Mouse (Mus musculus): Measurements from ENCODE around the gene Tfdp2.

The Tfdp2 gene

DNA sequence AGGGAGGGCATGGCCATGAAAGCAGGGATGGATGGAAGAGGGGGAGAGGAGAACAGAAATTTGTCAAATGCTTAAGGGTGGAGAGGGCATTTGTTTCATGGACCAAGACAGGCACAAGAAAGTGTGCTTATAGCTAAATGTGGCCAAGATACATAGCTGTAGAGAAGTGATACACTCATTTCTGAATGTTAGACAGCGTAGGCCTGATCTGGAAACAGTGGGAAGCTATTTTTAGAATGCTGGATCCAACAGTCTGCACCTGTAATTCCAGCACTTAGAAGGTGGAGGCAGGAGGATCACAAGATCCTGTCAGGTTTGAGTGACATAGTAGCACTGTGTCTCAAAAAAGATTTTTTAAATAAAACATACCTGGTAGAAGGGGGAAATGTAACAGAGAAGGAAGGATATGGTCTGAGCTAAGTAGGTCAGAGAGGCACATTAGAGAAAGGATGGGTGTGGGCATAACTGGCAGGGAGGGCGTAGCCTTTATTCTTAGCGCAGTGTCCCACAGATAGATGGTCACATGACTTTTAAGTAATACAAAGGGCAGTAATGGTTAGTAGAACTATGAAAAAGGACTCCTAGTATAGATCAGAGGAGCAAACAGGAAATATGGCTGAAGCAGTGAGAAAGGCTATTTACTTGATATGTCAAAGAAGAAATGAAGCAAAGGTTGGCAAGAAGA, 103.4 kb downstream of the Tfdp2 start:
- in situ Hi-C loops (cut with MboI) = no loop called here

DNA sequence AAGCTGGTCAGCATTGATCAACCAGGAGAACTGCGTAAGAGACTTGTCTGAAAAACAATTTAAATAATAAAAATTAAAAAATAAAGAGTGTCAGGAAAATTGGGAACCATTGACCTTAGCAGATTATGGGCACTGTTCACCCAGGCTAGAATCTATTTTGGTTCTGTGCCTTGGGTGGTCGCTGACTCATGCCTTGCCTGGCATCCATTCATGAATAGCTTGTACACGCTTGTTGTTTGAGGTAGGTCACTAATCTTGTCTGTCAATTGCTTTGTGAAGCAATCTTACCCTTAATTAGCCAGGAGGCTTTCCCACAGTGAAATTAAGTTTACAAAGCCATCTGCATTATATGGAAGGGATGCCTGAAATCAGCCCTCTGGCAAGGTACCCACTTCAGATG, 112.7 kb downstream of the Tfdp2 start:
- in situ Hi-C loops (cut with MboI) = no loop called here

DNA sequence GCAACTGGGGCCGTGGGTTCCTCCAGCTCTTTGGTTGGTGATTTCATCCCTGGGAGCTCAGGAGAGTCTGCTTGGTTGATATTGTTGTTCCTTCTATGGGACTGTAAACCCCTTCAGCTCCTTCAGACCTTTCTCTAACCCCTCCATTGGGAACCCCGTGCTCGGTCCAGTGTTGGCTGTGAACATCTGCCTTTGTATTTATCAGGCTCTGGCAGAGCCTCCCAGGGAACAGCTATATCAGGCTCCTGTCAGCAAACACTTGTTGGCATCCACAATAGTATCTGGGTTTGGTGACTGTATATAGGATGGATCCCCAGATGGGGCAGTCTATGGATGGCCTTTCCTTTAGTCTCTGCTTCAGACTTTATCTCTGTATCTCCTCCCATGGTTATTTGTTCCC, 116.0 kb downstream of the Tfdp2 start:
- in situ Hi-C loops (cut with MboI) = no loop called here

DNA sequence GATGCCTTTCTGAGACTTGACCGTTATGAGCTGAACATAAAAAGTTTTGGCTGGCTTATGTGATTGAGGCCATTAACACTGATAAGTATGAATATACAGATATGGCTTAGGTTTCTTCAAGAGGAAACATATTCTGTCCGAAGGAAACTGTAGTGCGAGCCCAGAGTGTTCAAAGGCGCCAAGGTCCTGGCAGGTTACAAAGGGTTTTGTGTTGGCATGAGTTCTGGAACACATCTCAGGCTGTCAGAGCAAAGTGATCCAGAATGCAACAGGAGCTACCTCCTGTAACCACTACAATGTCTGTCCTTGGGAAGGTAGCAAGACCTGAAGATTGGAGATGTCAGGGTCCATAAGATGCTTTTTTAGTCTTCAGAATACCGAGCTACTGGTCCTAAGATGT, 123.3 kb downstream of the Tfdp2 start:
- in situ Hi-C loops (cut with MboI) = no loop called here

DNA sequence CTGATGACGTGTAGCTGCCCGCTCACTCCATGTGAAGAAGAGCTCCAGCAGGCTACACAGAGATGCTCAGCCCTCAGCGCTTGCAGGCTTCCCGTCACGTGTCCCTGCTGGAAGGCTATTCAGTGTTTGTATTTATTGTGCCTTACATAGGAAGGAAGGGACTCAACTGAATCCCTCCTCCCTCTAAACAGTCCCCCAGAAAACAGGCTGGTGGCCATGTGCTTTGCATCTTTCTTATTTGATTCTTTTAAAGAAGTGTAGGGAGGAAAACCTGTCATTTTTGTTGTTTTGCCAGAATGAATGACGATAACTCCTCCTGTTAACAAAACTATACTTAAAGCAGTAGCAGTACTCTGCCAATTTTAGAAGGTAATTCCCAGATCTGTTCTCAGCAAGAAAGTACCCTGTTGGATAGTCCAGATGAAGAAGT, 124.5 kb downstream of the Tfdp2 start:
- in situ Hi-C loops (cut with MboI) = no loop called here

DNA sequence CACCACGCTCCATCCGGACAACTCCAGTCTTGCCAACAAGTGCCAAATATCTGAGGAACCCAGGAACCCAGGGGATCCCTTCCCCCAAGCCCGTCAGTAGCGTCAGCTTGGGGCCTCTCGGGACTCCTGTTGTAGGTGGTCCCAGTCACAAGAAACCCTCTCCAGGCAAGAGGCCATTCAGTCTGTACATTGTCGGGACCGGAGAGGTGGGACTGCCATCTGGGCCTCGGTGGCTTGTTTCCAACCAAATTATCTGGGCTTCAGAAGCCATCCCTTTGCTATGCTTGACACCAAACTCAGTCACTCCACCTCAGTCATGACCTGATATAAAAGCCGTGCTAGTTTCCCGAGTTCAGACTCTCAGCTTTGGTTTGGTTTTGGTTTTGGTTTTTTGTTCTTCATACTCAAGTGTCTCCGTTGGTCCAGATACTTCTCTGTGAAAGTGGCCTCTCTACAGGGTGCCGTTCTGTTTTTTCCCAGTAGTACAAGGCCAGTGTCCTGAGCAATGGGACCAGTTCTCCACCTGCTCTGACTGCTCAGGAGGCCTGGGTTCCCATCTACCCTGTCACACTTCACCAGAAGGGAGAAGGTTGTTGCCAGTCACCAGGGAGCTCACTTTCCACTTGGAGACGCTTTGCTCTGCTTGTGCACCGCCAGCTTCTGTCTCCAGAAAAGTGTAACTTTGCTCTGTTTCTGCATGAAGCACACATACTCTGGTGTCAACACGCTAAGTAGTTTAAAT, 126.5 kb downstream of the Tfdp2 start:
- in situ Hi-C loops (cut with MboI) = no loop called here

DNA sequence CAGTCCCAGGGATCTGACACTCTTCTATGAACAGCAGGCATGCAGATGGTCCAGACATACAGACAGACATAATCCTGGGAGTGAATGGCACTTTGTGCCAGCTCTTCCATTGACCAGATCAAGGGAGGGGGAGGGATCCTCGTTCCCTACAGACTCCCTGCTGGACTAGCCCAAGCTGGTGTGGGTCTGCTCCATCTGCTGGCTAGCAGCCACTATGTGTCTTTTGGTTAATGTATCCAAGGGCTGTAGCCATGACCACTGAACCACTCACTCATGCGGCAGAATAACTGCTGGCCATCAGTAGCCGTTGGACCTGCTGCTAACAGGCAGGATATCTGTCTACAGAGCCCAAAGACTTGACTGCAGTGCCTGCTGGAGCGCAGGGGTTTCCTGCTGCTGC, 128.4 kb downstream of the Tfdp2 start:
- in situ Hi-C loops (cut with MboI) = no loop called here

DNA sequence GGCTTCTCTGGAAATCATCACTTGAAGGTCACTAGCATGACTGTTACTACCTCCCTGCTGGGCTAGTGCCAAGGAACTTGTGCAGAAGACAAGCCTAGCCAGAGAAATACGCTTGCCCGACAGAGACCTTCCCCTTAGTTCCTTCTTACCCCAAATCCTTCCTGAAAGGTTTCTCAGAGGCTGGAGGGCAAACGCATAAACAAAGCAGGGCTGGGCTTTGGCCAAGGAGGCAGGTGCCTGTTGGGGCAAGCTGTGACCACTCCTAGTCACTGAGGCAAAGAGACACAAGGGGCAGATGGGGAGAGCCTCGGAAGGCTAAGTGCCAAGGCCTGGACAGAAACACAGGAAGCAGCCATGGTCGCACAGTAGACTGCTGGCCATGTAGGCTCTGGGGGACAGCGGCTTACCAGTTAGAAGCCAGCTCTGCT, 130.4 kb downstream of the Tfdp2 start:
- in situ Hi-C loops (cut with MboI) = no loop called here

DNA sequence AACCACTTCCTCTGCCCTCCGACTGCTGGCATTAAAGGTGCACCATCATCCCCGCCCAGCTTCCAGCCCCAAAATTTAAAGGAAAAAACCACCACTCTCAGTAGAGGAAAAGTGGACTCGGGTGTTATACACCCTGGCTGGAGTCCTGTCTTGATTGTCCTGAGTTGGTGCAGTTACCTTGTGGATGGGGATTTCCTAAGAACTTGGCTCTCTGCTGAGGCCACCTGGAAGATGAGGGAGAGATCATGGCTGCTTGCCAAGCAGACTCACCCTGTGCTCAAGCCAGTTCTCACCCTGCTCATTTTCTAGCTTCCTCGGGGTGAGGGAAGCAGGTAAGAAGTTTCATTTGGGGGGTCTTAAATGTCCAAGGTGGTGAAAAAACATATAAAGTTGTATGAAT, 132.2 kb downstream of the Tfdp2 start:
- in situ Hi-C loops (cut with MboI) = no loop called here

DNA sequence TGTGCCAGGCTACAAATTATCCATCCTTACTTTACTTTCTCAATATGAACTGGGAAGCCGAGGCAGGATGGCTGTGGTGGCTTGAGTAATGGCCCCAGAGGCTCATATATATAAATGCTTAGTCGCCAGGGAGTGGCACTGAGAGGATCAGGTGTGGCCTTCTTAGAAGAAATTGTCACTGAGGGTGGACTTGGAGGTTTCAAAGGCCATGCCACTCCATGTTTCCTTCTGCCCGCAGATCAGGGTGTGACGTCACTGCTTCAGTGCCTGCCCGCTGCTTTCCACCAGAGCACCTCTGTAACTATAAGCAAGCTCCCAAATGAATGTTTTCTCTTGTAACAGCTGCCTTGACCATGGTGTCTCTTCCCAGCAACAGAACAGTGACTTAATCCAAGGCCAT, 135.1 kb downstream of the Tfdp2 start:
- in situ Hi-C loops (cut with MboI) = no loop called here

DNA sequence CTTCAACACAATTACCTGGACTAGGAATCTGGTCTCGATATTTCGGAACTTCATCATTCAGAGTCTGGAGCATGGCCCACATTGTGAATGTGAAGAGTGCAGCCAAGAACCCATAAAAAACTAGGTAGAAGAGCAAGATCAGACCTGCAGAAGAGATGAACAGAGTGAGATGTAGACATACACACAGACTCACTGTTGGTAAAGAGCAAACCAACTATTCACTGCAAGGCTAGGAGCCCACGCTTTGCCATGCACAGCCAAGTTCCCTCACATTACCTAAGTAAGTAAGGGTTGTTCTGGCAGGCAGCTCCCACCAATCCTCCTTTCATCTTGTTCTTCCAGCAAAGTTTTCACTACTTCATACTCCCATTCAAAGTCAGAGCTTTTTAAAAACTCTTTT, 149.7 kb downstream of the Tfdp2 start:
- in situ Hi-C loops (cut with MboI) = no loop called here

DNA sequence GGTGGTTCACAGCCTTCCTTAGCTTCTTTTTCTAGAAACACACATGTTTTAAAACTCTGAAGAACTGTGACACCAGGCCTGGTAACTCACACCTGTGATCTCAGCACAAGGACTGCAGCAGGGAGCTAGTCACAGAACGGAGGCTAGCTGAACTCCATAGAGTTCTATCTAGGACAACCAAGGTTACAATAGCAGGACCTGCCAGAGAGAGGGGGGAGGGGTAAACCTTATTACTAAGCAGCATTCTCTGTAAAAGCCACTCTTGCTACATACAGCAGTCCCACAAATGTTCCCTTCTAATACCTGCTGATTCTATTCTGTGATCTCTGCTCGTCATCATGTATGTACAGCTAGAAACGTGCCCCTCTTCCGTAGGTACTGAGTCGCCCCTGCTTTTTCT, 152.8 kb downstream of the Tfdp2 start:
- in situ Hi-C loops (cut with MboI) = no loop called here

DNA sequence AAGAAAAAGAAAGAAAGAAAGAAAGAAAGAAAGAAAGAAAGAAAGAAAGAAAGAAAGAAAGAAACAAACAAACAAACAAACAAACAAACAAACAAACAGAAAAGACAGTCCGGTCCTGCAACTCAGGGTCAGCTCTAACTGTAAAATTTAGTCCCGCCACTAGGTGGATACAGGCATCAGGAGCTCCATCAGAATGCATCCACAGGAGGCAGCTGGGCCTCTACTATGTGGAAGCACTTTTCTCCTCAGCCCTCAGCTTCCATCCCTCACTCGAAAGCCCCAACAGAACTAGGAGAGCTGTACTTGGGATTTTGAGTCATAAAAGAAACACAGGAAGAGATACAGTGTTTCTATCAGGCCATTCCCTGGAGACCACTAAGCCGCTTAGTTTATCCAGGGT, 153.9 kb downstream of the Tfdp2 start:
- in situ Hi-C loops (cut with MboI) = loop anchor here (10.0 kb wide), 1 partner anchor 125 kb away; the partner anchor contains the start of gene Rnf7

DNA sequence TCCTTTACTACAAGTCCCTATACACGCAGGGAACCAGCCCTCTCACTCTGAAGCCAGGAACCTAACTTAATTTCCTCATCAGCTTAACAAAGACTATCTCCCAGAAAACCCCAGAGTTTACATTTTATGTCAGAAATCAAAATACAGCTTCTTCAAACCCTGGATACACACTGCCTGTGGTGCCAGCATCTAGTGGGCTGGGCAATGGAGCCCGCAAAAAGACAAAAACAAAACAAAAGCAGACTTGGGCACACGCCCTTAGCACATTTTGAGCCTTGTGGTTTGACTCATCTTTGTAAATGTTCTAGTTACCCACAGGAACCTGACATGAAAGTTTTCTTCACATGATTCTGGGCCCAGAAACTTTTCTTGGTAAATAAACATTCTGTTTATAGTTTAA, 154.4 kb downstream of the Tfdp2 start:
- in situ Hi-C loops (cut with MboI) = loop anchor here (10.0 kb wide), 1 partner anchor 124 kb away; the partner anchor contains the start of gene Rnf7

DNA sequence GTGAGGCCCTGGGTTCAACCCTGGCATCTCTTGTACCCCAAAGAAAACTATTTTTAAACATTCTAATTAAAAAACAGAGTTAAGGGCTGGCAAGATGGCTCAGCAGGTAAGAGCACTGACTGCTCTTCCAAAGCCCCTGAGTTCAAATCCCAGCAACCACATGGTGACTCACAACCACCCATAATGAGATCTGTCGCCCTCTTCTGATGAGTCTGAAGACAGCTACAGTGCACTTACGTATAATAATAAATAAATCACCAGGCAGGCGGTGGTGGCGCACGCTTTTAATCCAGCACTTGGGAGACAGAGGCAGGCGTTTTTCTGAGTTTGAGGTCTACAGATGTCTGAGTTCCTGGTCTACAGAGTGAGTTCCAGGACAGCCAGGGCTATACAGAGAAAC, 155.7 kb downstream of the Tfdp2 start:
- in situ Hi-C loops (cut with MboI) = loop anchor here (10.0 kb wide), 1 partner anchor 123 kb away; the partner anchor contains the start of gene Rnf7

DNA sequence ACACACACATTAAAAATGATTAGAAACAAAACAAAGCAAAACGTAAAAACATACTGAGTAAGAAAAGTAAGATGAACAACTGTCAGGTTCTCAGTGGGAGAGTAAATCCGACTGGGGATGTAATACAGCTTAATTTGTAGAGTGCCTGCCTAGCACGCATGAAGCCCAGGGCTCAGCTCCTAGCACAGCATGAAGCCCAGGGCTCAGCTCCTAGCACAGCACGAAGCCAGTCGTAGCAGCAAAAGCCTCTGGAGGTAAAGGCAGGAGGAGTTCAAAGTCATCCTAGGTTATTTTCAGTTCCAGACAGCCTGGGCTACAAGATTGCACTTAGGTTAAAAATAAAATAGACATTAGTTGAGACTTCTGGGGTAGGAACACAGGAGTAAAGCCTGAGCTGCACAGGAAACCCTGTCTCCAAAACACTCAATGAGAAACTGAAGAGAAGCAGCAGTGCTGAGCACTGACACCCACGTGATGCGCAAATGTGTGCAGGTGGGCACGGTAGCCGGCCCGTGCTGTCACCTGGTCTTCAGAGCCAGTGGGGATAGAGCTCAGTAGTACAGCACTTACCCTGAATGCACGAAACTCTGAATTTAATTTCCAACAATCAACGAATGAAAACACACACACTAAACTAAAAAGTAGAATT, 157.2 kb downstream of the Tfdp2 start:
- in situ Hi-C loops (cut with MboI) = loop anchor here (10.0 kb wide), 1 partner anchor 122 kb away; the partner anchor contains the start of gene Rnf7

DNA sequence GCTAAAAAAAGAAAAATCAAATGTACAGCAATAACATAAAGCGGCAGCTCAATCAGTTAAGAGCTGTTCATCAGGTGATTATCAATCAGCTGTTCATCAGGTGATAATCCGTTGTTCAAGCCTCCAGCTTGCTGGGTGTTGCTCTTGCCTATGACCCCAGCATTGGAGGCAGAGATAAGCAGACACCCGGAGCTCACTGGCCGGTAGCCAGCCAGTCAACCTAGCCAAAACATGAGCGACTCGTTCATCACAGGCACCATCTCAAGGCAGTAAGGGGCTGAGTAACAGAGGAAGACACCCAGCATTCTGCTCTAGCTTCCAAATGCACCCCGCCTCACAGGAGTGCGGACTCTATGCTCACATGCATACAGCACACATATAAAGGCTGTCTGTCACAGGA, 157.7 kb downstream of the Tfdp2 start:
- in situ Hi-C loops (cut with MboI) = loop anchor here (10.0 kb wide), 1 partner anchor 121 kb away; the partner anchor contains the start of gene Rnf7

DNA sequence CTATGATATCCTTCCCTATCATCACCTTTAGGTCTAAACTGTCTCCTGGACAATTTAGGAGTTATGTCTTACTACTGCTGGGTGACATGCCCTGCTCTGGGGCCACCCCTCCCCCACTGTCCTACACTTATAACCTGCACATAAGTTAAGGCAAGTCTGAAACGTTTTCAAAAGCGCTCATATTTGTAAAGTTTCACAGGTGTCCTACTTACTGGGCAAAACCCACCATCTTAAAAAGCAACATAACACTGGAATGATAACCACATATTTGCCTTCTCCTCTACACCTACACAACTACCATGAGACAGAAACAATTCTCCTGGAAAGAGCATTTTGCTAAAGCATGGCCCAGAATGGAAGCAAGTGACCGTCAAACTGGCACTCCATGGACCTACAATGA, 164.0 kb downstream of the Tfdp2 start:
- in situ Hi-C loops (cut with MboI) = no loop called here

DNA sequence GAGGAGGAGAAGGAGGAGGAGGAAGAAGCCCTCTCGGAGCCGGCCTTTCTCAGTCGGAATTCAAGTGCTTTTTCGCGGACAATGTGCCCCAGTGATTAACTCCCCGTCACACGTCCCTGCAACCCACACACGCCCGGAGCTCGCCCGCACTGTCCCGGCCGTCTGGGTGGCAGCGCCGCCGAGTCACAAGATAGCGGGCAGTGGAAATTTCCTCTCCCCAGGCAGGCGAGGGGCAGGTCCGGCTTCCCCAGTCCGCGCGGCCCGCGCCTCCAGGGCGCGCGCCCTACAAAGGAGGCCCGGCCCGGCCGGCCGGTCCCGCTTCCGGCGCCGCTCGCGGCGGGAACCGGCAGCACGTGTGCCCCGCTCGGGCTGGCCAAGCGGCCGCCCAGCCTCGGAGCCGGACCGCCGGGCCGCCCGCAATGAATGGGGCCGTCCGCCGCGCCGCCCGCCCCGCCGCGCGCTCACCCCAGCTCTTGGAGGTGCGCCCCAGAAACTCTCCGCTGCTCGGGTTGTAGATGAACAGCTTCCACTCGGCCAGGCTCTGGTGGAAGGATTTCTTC, 167.6 kb downstream of the Tfdp2 start:
- in situ Hi-C loops (cut with MboI) = no loop called here

DNA sequence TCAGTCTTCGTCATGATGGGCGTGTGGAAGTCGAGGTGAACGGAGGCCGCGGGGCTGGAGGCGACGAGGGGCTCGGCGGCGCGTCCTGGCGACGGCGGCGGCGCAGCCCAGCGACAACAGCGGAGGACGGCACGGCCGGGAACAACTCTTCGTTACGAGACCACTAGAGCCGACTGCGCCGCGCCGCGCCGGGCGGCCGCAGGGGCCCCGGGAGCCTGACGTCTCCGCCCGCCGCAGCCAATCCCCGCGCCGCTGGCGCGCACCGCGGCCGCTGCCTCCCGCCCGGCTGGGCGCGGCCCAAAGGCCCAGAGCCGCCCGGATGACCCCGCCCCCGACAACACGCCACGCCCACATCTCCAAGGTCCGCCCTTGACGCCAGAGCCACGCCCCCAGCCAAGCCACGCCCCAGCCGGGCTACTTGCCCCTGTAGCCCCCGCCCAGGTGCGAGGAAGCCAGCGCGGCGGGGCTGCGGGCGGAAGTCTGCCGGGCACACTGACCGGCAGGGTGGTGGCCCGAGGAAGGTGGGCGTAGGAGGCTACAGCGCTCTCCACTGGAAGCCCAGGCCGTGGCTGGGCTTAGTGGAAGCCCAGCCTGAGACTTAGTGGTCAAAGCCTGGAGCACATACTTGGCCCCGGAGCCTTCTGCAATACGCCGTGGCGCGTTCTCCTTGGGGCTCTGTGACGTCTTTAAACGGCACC, 168.2 kb downstream of the Tfdp2 start, which contains the start of gene Atp1b3:
Gene Atp1b3, minus strand, starts transcription at position 302 of the 698 bp plus-strand sequence.
- in situ Hi-C loops (cut with MboI) = no loop called here

DNA sequence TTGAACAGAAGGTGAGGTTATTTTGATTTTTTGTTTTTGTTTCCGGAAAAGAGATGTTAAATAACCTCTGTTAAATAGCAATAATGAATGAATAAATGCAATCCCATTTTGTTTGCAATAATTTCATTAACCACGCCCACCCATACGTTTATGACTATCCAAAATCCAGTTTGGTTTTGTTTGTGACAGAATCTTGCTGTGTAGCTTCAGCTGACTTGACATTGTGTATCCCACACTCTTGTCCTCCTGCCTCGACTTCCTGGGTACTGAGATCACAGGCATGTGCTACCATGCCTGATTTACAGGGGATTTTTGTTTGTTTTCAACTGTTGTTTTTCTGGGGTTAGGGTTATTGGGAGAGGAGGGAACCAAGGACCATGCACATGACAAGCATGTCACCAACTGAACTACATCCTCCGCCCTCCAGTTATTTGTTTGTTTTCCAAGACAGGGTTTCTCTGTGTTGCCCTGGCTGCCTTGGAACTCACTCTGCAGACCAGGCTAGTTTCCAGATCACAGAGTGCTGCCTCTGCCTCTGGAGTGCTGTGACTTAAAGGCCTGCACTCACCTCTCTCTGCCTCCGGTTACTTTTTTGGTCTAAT, 169.3 kb downstream of the Tfdp2 start:
- in situ Hi-C loops (cut with MboI) = no loop called here

All from mature B cell (primary cell).